Mouse (Mus musculus) limb, embryonic 13.5 days (tissue): ENCODE measurements at regions not wholly inside any gene's neighbourhood (a gene's known extent, or its start where the extent isn't known, plus 50 kb on each side); places are given as distances from the start of the nearest gene placed in this dataset.

Experiments
- ATAC-seq: fragments of 200-750 bp; cut with Nextera tagmentation; 2 replicates; pipeline ENCODE4 v1.8.0; 2017; ENCODE audit warnings: low read depth, moderate number of reproducible peaks, moderate TSS enrichment; ENCODE audit not compliant: low FRiP score
- H3K27ac ChIP-seq: fragments of 300-500 bp; sonication (generic); 2 replicates; pipeline ENCODE4 v1.5.1; 2015; ENCODE audit warnings: inconsistent platforms, mild to moderate bottlenecking, moderate library complexity
- H3K27me3 ChIP-seq: fragments of 300-500 bp; sonication (generic); 2 replicates; pipeline ENCODE4 v1.6.1; 2015; ENCODE audit warnings: mild to moderate bottlenecking, inconsistent platforms
- H3K36me3 ChIP-seq: fragments of 300-500 bp; sonication (generic); 2 replicates; pipeline ENCODE4 v1.6.1; 2015; ENCODE audit warnings: inconsistent platforms, mild to moderate bottlenecking, moderate library complexity
- H3K4me1 ChIP-seq: fragments of 300-500 bp; sonication (generic); 2 replicates; pipeline ENCODE4 v1.6.1; 2015; ENCODE audit warnings: inconsistent platforms
- H3K4me2 ChIP-seq: fragments of 300-500 bp; sonication (generic); replicated peaks from 2 replicates; pipeline ENCODE4 v1.6.1; 2015; ENCODE audit warnings: inconsistent platforms, mild to moderate bottlenecking, moderate library complexity
- H3K4me3 ChIP-seq: fragments of 300-500 bp; sonication (generic); 2 replicates; pipeline ENCODE4 v1.5.1; 2015; ENCODE audit warnings: moderate library complexity, mild to moderate bottlenecking, inconsistent platforms
- H3K9ac ChIP-seq: fragments of 300-500 bp; sonication (generic); 2 replicates; pipeline ENCODE4 v1.6.1; 2015; ENCODE audit warnings: mild to moderate bottlenecking, inconsistent platforms
- H3K9me3 ChIP-seq: fragments of 300-500 bp; sonication (generic); 2 replicates; pipeline ENCODE4 v1.6.1; 2016; ENCODE audit warnings: inconsistent platforms
- WGBS: fragments of 180-500 bp; shearing (Covaris S2); methylation state at CpG from one replicate; pipeline ENCODE4 v1.1.7; 2015; 5-methylcytosine and 5-hydroxymethylcytosine counted together

DNA sequence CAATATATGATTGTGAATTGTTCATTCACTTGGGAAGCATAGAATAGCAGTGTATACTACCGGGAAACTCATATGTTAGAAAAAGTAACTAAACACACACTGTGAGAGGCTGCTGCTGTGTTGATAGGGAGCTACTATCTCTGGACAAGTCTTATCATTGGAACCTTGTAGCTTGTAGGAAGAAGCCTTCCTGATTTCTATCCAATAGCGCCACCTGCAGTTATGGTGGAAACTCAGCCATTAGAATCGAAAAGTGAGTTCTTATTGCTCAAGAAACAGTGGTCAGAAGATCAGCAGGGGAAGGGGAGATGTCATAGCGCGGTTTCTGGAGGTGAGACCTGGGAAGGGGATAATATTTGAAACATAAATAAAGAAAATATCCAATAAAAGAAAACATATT, 1245.1 kb upstream of the Cdh6 start:
- no peak overlapping the region for H3K4me3 ChIP-seq
- H3K4me2 ChIP-seq, result no peak overlapping the region
- 46% methylated on average over 5 of the region's 5 CpGs for WGBS
- no peak overlapping the region for H3K9ac ChIP-seq
- H3K9me3 ChIP-seq, result no peaks in the 10 kb centered on the region
- no peaks in the 10 kb centered on the region for H3K36me3 ChIP-seq
- no peak for ATAC-seq
- H3K27ac ChIP-seq, result no peak overlapping the region
- no peaks in the 10 kb centered on the region for H3K27me3 ChIP-seq
- no peaks in the 10 kb centered on the region for H3K4me1 ChIP-seq

DNA sequence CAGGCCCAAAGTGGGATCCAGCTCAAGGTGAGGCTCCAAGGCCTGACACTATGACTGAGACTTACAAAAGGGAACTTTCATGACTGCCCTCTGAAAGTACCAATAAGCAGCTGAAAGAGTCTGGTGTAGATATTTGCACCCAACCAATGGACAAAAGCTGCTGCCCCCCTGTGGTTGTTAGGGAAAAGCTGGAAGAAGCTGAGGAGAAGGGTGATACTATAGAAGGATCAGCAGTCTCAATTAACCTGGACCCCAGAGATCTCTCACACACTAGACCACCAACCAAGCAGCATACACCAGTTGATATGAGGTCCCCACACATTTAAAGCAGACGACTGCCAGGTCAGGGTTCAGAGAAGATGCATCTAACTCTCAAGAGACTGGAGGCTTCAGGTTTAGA, 1211.9 kb upstream of the Cdh6 start:
- Histone ChIP-seq H3K4me1 (no peaks in the 10 kb centered on the region), H3K4me3 (no peak overlapping the region), H3K36me3 (no peaks in the 10 kb centered on the region), H3K27ac (no peak overlapping the region), H3K9me3 (no peaks in the 10 kb centered on the region), H3K9ac (no peak overlapping the region), H3K27me3 (no peaks in the 10 kb centered on the region), H3K4me2 (no peak overlapping the region)
- WGBS, result 60% methylated on average over 1 of the region's 1 CpGs
- ATAC-seq, result no peak

DNA sequence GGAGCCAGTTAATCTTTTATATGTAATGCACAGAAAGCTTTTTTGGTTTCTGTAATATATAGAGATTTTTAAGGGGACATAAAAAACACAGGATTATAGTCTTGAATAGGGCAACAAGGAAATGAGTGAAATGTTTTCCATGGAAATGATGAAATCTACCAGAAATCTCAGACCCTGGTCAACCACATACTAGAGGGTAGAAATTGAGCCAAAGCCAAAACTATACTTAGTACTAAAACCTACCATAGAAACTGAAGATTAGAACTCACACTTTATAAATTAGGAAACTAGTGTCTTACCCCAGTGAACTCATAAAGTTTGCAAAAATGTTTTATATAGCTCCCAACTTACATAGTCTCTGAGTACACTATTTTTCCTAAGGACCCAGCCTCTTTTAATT, 1204.9 kb upstream of the Cdh6 start:
- Histone ChIP-seq H3K27me3 (no peaks in the 10 kb centered on the region), H3K36me3 (no peaks in the 10 kb centered on the region), H3K4me3 (no peak overlapping the region), H3K4me2 (no peak overlapping the region), H3K9me3 (no peaks in the 10 kb centered on the region), H3K27ac (no peak overlapping the region), H3K4me1 (no peaks in the 10 kb centered on the region), H3K9ac (no peak overlapping the region)
- peak; percentile 54; the same call in 1 of the 2 replicates for ATAC-seq
